Mouse (Mus musculus): ENCODE data around the gene Pxylp1. TPM values are rescaled to one million over a fixed set of nuclear protein-coding genes. Genes with fewer than 3 reads are reported as not detected.

The Pxylp1 gene
- total RNA-seq, 2 experiments from 2014 or later, result 22.0 to 28.3 TPM

DNA sequence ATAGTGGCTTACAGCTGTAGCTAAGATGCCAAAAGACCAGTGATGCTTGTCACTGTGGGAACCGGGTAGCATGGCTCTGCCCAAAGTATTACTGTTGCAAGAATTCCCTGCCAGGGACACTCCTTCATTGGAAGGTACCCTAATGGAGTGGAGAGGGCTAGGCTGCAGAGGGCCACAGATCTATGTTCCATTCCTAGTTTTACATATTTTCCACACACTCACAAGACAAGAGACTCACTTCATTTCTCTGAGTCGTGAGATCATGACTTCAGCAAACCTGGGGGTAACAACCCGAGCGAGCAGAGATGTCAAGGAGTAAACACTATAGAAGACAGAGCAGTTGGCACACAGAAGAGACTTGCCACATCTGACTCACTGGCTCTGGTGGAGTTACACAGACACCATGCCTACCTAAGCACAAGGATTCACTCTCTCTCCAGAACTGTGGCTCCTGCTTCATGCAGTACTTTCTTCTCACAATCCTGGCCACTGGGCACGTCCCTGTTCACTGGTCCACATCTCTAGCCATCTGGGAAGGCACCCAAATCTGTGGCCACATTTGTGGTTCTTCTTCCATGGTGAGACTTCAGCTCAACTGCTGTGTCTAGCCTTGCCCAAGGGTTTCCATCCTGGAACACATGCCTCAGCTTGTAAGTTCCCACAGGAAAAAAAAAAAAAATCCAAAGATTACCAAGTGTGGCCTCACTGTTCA, 31.9 kb downstream of the Pxylp1 start:
- no peak for DNase-seq

DNA sequence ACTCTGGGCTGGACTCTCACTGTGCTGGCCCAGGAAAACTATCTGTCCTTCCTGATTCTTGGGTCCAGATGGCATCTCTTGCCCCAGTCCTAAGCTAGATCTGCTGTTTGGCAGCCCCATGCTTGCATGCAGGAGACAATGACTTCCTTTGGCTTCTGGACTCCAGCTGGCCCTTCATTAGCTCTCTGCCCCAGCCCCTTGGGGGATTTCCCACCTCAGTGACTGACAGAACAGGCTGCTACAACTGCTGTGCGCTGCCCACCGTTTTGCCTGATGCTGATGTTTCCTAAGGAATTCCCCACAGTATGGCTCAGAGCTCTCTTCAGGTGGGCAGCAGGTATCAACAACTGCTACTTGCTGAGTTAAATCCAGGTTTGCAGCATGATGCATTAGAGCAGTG, 33.4 kb downstream of the Pxylp1 start:
- DNase-seq, result no peak

DNA sequence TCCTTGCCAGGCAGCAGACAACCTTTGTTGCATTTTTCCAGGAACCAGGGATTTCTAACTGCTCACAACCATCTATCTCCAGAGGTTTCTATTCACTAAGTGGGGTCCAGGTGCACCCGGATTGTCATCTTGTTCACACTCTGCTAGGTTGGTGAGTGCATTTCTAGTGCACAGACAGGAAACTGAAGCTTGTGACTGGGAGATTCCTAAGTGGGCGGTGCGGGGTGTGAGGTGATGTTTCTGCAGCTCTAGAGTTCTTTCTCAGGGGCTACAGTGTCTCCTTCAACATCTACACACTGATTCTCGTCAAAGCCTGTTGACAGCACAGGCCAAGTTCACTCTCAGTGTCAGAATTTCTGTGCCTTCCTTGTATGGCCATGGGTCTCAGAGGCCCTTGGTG, 34.6 kb downstream of the Pxylp1 start:
- no peak for DNase-seq

DNA sequence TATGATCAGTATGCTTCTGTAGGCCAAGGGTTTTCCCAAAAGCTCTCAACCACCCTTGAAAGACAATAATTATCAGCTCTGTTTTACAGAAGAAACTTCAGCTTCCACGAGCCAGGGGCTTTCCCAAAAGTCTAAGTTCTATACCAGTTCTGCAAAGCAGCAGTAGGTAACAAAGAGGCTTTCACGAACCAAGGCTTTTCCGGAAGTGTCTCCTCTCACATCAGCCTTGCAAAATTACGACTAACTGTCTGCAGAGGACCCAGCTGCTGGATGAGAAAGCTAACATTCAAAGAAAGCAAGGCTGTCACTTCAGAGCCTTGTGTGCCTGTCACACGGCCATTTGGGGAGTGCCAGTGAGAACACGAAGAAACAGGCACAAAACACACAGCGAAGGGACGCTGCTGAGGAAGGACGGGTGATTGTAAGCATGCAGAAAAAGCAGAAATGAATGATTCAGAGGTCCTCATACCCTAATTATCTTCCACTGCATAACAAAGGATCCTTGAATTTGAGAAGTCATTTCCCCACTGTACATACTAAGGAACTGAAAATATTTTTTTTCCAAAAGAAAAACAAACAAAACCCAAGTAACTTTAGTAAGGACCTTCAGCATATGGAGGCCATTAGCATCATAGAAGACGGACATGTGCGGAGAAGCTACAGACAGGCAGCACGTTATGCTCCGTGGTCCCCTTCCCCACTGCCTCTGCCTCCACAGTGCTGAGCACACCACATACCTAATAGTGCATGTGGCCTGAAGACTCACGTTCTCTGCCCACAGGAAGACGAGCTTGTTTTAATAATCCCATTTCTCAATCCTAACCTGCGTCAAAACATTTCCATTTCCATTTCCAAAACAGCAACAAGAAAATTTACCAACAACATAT, 38.9 kb downstream of the Pxylp1 start:
- no peak for DNase-seq

DNA sequence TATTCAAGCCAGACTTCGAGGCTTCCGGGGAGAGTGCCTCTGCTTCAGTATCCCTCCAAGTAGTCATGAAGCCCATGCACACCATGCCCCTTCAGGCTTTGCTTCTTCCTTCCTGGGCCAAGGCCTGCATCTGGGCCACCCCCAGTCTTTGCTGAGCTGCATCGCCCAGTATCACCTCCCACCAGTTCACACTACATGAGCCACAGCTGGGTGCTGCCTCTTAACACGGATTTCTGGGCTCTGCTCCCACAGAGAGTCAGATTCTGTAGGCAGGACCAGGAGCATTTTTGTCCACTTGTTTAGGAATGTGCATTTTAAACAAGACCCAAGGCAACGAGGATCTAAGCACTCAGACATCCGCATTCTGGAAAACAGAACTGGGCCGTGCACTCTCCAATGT, 40.8 kb downstream of the Pxylp1 start:
- DNase-seq, result no peak

DNA sequence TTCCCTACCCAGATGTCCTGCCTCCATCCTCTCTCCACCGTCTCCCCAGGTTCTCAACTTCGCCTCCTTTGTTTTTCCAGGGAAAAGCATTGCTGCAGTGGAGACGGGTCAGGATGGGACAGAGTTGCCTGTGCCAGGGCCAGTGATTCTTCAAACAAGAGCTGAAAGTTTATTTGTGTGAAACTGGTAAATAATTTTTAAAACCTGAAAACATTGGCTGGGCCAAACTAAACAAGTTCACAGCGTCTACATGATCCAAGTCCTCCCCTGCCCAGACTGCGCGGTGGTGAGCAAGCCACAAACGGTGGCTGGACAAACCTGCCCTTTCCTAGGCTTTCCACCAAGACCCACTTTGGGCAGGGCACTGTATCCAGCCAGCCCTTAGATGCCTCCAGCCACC, 41.4 kb downstream of the Pxylp1 start:
- no peak for DNase-seq

DNA sequence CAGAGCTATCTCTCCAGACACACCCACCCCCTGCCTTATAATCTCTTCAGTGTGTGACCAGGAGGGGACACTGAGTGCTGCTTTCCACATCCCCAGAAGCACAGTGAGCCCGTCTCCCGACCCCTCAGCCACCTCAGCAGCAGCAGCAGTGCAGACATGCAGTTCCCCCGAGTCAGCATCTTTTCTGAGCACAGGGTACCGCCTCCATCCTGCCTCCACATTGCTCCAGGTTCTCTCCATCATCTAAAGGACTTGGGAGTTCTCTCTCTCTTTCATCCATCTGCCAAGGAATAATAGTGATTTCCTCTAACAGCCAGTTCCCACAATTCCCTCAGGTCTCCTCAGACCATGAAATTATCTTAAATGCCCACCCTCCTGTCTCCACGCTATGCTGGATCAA, 43.5 kb downstream of the Pxylp1 start:
- DNase-seq, result no peak

DNA sequence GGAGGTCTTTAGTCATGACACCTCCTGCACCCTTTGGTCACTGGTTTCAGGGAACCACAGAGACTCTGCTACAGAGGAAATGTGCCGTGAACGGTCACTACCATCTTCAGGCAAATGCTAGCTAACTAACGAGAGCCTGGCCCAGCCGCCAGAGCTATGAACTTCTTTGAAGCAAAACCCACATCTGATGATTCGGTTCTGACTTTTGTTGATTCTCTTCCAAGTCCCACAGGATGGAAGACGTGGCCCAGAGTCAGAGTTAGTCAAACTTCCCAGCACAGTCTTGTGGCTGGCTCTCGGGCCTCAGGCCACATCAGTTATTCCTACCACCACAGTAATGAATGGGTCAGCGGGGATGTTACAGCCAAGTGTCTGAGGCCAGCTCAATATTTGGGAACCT, 46.1 kb downstream of the Pxylp1 start:
- no peak for DNase-seq

DNA sequence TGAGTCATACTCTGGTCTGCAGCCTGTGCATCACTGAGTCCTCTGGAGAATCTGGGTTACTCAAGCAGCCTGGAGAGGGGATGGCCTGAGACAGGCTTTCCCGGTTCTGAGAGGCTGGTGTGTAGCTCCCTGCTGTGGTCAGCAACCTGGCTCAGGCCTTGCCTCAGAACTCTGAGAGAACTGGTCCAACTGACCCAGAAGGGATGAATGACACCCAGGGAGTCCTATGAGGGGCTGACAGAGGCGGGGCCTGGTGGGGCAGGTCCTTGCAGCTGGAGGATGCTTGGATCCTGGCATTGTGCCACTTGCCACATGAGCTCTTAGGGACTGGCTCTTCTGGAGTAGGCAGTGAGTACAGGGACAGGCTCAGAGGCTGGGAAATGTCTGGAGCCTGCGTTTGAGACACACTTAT, 47.7 kb downstream of the Pxylp1 start:
- peak; percentile 79 for DNase-seq

DNA sequence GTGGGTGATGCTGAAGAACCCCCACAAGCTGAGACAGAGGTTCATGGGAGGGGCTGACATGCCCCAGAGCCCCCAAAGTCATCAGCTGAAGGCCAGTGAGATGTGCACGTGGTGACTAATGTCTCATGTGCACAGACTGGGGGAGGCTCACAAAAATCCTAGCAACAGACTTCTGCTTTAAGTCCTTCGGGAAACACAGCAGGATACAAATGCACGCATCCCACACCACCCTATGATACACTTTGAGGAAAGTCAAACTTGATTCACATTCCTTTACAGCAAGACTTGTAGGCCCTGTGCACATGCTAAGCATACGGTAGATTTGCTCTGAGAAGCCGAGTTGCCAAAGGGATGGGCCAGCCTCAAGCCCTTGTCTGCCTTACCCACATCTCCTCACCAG, 53.1 kb downstream of the Pxylp1 start:
- DNase-seq, result no peak

DNA sequence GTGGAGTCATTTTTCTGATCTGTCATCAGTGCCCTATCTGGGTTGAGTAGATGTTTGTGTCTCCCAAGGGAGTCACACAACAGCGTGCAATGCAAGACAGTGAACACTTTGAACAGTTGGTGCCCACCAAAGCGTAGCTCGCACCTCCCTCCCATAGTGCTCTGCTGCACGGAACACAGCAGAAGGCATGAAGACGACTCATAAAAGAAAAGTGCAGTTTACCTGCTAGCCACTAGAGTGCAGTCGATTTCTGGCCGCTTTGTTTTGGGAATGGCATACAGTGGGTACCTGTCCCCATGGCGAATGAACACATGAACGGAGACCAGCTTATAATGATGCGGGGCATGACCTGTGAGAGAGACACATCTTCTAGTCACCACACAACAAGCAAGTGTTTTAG, 53.6 kb downstream of the Pxylp1 start:
- DNase-seq, result peak; percentile 37

DNA sequence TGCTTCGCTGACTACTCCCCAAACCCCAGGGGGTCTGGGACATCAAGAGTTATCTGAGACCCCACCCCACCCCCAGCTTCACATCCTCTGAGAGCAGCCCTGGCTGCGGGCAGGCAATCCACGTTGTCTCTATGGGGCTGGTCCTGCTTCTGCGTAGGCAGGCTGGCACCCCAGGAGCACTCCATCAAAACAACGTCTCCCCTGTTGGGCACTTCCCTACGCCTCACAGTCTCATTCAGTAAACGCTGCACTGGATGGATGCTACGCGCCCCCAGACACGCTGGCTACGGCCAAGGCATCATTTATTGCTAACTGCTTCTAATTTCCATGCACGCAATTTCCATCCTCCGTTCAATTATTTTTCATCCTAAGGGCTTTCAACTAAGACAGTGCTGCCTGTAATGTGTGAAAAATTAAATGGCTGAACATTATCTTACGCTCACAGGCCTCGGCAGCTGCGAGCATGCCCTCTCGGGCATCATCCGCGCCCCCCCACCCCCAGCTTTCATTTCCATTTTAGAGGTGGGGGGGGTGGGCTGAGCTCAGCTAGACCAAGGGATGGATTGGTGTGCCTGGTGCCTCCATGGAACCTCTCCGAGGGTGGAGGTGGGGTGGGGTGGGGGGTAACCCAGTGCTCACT, 54.6 kb downstream of the Pxylp1 start:
- no peak for DNase-seq

DNA sequence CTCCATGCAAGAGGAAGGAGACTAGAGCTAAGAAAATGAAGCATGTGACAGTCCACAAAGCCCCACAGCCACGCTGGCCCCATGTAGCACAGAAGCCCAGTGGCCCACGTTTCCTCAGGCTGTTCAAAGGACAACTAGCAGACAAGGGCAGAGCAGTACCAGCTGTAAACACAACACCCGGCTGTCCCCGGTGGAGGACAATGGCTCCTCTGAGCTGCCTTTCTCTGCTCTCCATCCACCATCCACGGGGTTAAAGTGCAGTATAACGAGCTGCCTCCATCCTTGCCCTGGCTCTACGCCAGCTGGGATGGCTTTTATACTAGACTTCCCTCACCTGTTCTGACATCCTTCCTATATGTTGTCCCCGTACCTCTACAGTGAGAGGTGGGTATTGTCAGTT, 55.5 kb downstream of the Pxylp1 start:
- no peak for DNase-seq

DNA sequence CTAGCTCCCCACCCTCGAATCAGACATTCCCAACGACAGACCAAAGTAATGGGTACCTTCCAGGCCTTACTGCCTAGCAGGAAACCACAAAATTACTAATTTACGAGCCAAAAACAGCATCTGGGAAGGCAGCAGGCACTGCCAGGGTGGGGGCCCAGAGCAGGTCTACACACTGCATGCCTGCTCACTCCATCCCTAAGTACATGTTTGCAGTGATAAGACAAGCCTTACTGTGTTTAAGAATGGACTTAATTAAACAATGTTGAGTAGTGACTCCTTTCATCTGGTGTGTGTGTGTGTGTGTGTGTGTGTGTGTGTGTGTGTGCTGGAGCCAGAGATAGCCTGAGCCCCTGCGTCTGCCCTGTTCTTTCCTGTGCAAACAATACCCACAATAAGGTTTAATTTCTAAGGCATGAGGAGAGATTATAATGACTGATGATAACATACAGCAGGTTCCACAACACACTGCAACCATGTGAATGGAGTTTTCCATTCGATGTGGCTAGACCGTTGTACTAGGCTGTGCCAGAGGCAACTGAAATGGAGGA, 57.0 kb downstream of the Pxylp1 start:
- DNase-seq, result no peak

DNA sequence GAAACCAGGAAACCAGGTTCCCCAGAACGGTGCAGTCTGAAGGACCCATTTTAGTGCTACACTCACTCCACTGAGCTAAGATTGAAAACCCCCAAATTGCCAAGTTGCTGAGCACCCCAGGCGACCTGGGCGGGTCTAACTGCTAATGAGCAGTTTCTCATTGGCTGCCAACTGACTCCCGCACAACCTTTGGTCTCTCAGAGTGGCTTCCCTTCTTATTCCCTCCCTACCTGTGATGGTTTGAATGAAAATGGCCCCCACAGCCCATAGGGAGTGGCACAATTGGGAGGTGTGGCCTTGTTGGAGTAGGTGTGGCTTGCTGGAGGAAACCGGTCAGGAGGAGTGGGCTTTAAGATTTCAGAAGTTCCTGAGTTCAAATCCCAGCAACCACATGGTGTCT, 58.9 kb downstream of the Pxylp1 start:
- no peak for DNase-seq

DNA sequence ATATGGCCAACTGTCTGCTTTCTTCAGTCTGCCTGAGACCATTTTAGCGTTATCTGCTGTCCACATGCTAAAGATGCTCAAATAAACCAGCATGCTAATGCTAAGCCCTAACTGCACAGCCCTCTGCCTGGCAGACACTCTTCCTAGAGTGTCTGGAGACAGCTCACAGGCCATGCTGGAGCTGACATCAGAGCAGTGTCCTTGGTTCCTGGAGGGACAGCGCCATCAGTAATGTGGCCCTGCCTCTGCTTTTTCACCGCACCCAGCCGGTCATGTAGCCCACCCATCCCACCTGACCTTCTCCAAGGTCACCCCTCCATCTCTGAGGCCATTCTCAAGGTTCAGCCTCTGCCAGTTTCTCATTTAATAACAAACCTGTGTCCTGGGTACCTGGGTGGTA, 60.0 kb downstream of the Pxylp1 start:
- no peak for DNase-seq

DNA sequence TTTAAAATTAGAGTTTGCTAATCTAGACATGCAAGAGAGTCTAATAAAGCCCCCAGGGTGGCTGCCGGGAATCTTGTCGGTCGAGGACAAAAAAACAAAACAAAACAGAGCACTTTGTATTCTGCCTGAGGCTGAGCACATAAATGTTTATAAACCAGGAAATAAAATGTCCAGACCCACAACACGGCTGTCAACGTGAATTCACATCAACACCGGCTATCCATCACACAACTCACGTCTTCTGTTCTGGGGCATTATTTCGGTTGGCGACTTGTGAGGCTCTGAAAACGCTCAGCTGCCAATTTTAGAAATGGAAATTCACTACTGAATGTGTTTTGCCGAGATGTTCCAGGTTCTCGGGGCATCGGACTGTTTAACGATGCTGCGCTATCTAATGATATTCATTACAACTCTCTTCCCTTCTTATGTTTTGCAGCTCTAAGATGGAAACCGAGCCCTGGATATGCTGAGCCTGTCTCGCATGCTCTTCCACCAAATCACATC, 61.6 kb downstream of the Pxylp1 start:
- no peak for DNase-seq

DNA sequence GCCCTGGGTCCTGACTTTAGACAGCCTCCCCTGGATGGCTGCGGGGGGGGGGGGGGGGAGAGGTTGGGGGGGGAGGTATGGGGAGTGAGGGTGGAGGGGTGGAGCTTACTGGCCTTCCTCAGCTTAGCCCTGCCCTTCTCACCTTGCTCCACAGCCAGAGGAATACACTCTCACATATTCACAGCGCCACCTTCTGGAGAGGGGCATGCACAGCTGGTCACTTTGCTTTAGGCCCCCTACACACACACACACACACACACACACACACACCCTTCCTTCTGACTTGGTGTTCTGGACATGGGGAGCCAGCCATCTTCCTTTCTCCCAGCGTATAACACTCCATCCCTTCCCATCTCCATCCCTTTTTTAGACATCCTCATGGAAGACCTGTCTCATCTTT, 62.8 kb downstream of the Pxylp1 start:
- no peak for DNase-seq

DNA sequence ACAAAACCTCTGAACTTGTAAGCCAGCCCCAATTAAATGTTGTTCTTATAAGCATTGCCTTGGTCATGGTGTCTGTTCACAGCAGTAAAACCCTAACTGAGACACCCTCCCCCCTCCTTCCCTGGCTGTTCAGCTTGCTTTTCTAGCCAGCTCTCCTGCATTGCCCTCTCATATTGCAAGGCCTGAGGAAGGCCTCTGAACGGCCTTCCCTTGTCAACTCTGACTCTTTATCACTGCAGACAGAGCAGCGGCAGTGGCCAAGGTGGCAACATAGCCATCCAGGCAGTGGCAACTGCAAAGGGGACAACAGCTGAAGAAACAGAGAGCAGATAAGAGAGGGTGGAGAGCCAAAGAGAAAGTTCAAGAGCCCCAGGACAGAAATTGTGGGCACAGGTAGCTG, 64.4 kb downstream of the Pxylp1 start:
- no peak for DNase-seq

DNA sequence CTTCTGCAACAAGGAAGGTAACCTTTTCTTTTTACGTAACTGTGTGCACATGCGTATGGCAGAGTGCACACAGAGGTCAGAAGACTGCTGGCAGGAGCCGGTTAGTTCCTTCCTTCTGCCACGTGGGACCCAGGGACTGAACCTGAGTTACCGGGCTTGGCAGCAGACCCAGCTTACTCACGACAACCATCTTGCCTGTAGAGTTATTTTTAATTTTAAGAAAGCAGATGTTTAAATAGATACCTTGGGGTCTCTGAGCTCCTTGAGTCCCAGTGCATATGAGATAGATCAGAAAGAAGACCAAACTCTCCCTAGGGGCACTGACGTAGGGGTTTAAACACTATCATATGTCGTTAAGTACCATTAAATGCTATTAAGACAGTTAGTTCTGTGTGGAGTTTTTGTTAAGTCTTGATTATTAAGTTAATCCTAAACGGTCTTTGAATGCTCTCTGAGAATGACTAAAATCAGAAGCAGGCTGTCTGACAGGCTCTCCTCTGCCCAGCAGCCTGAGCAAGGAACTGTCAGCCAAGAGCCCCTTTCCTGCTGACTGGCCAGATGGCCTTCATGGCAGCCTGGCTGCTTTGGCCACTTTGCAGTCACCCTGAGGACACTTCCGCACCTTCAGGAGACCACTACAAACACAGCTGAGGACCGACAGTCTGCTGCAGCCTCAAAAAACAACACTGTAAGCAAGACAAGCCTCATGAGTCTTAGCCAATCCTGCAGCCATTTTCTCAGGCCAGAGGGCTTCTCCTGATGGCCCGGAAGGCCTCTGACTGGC, 65.3 kb downstream of the Pxylp1 start:
- DNase-seq, result no peak

DNA sequence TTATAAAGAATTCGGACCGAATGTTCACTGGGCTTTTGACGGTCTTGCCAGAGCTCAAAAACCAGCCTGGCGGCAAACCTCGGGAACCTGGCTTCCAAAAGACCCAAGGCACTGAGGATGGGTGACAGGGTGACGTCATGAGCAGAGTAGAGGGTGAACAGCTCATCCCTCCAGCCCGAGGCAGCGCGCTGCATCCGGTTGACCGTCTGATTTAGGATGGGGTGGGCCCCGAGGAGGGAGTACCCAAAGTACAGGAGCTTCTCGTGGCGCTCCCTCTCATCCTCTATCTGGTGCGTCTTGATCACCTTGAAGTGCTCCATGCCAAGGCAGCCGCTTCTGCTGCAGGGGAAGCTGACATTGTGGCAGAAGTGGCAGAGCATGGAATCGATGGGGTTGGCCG, 67.6 kb downstream of the Pxylp1 start:
- DNase-seq, result no peak

DNA sequence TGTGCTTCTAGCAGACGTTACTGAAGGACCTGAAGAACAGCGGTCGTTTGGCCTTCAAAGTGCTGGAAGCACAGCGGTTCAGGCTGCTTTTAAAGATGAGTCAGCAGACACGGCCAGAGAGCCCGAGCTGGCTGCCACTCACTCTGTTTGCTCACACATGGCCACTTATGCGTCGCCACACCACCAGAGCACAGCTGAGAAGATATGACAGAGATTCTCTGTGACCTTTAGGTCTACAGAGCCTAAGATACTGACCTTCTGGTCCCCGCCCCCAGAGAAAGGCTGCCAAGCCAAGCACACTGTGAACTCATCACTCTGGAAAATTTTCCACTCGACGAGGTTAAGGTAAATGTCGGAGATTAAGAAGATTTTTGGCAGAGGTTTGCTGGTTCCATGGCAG, 68.4 kb downstream of the Pxylp1 start:
- peak; percentile 29 for DNase-seq

Data from heart, postnatal 4 days (tissue).